Mouse (Mus musculus) megakaryocyte, embryonic 14.5 days (primary cell): ENCODE measurements around the gene Ctso.

Source experiments
- FLI1 ChIP-seq: IDR thresholded peaks from 2 replicates; pipeline ENCODE4 v1.6.1; 2012; ENCODE audit warnings: low read length, inconsistent platforms, mixed read lengths
- GATA1 ChIP-seq: IDR thresholded peaks from 3 replicates; pipeline ENCODE4 v1.6.1; 2012; ENCODE audit warnings: mixed read lengths, low read length, inconsistent platforms, borderline replicate concordance

- no peak for TF ChIP-seq GATA1
- no peak for TF ChIP-seq FLI1
Measured at GRCm38 (mm10) chr3:81917354-81917935, 15.0 kb upstream of the Ctso start.
